Mouse (Mus musculus) testis, adult 2 months (tissue): Measurements from ENCODE around the gene Prkcz. TPM values are rescaled to one million over a fixed set of nuclear protein-coding genes. Genes with fewer than 3 reads are reported as not detected.
A peak's percentile ranks its signal among the peaks of the same experiment; 100 is the strongest.

Experiments used
- H3K27ac ChIP-seq: fragments of 200-500 bp; 2 replicates; pipeline ENCODE4 v1.5.1; 2012; ENCODE audit warnings: low read depth, low read length; ENCODE audit not compliant: control insufficient read depth, insufficient read depth
- H3K27me3 ChIP-seq: fragments of 200-500 bp; 2 replicates; pipeline ENCODE4 v1.6.1; 2012; ENCODE audit warnings: mild to moderate bottlenecking, low read length, moderate library complexity; ENCODE audit not compliant: control insufficient read depth, insufficient read depth
- H3K36me3 ChIP-seq: fragments of 200-500 bp; 2 replicates; pipeline ENCODE4 v1.6.1; 2012; ENCODE audit warnings: mild to moderate bottlenecking, low read length; ENCODE audit not compliant: control insufficient read depth, insufficient read depth
- H3K4me1 ChIP-seq: fragments of 200-500 bp; 2 replicates; pipeline ENCODE4 v1.6.1; 2012; ENCODE audit warnings: low read length; ENCODE audit not compliant: control insufficient read depth, insufficient read depth
- H3K4me3 ChIP-seq: fragments of 200-500 bp; 2 replicates; pipeline ENCODE4 v1.5.1; 2012; ENCODE audit warnings: low read depth, mild to moderate bottlenecking, low read length, moderate library complexity, mixed read lengths; ENCODE audit not compliant: control insufficient read depth
- CTCF ChIP-seq: fragments of 200-500 bp; IDR thresholded peaks from 2 replicates; pipeline ENCODE4 v1.5.1; 2012; ENCODE audit warnings: low read depth, mild to moderate bottlenecking, inconsistent platforms, low read length, moderate library complexity; ENCODE audit not compliant: control insufficient read depth, insufficient read depth, insufficient replicate concordance
- POLR2A ChIP-seq: fragments of 200-500 bp; IDR thresholded peaks from 2 replicates; pipeline ENCODE4 v1.6.1; 2012; ENCODE audit warnings: low read depth, mild to moderate bottlenecking, inconsistent platforms, low read length, moderate library complexity; ENCODE audit not compliant: control insufficient read depth
- polyA plus RNA-seq: library from polyadenylated mRNA; depleted of rRNA; stranded (reverse); fragments of >200 nt; gene quantifications from 2 replicates; pipeline ENCODE4 v1.2.3, GENCODE M21; 2012

Gene Prkcz
- polyA plus RNA-seq, 1 experiment: 16.5 TPM

DNA sequence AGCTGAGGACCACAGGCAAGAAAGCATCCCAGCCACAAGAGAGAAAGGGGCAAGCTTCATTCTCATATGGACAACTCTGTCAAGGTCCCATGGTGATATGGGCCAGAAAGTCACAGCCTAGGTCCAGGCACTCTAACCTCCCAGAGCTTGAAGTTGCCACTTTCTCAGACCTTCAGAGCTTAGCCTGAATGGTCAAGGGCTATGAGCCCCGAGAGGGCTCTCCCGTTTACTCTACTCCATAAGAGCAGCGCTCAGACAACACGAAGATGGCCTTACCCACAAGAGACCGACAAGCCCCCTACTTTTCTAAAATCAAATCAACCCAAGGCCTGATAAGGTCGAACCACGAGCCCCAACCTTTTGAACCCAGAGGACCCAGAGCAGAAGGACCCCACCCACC lies 140.1 kb downstream of the Prkcz start:
- TF ChIP-seq POLR2A (no peak), CTCF (no peak)
- Histone ChIP-seq H3K27ac (no peak overlapping the region), H3K27me3 (no peaks in the 10 kb centered on the region), H3K36me3 (no peaks in the 10 kb centered on the region), H3K4me1 (peaks cover 31% of the 10 kb centered on the region), H3K4me3 (peak overlapping the region; percentile 75)

GRCm38 (mm10) chr4:155220213-155221100 lies 140.7 kb downstream of the Prkcz start:
- peak overlapping the region; percentile 75 for H3K4me3 ChIP-seq
- no peak for TF ChIP-seq CTCF
- TF ChIP-seq POLR2A: no peak
- H3K27me3 ChIP-seq: no peaks in the 10 kb centered on the region
- peaks cover 36% of the 10 kb centered on the region for H3K4me1 ChIP-seq
- H3K36me3 ChIP-seq: no peaks in the 10 kb centered on the region
- H3K27ac ChIP-seq: no peak overlapping the region

GRCm38 (mm10) chr4:155219271-155220212 lies 141.6 kb downstream of the Prkcz start:
- H3K4me1 ChIP-seq: peaks cover 36% of the 10 kb centered on the region

GRCm38 (mm10) chr4:155218104-155218732 lies 142.9 kb downstream of the Prkcz start:
- TF ChIP-seq CTCF (no peak), POLR2A (no peak)
- Histone ChIP-seq H3K4me1 (peaks cover 31% of the 10 kb centered on the region), H3K27me3 (no peaks in the 10 kb centered on the region), H3K27ac (no peak overlapping the region), H3K36me3 (no peaks in the 10 kb centered on the region), H3K4me3 (no peak overlapping the region)

More at GRCm38 (mm10) chr4:155219271-155220212, 141.6 kb downstream of the Prkcz start:
- H3K27me3 ChIP-seq: no peaks in the 10 kb centered on the region
- TF ChIP-seq CTCF (no peak), POLR2A (no peak)
- H3K36me3 ChIP-seq: no peaks in the 10 kb centered on the region
- peak overlapping the region; percentile 19 for H3K4me3 ChIP-seq
- H3K27ac ChIP-seq: no peak overlapping the region

GRCm38 (mm10) chr4:155217241-155218103 lies 143.7 kb downstream of the Prkcz start:
- Histone ChIP-seq H3K27ac (no peak overlapping the region), H3K27me3 (no peaks in the 10 kb centered on the region), H3K4me1 (peaks cover 30% of the 10 kb centered on the region), H3K4me3 (no peak overlapping the region), H3K36me3 (no peaks in the 10 kb centered on the region)
- TF ChIP-seq CTCF (no peak), POLR2A (no peak)

GRCm38 (mm10) chr4:155215773-155216630 lies 145.2 kb downstream of the Prkcz start:
- TF ChIP-seq CTCF (no peak), POLR2A (no peak)
- Histone ChIP-seq H3K4me1 (peaks cover 19% of the 10 kb centered on the region), H3K4me3 (no peak overlapping the region), H3K27me3 (no peaks in the 10 kb centered on the region), H3K27ac (no peak overlapping the region), H3K36me3 (no peaks in the 10 kb centered on the region)
